Mouse (Mus musculus) MEL (cell line): ENCODE data around the gene Osm. TPM values are rescaled to one million over a fixed set of nuclear protein-coding genes. Genes with fewer than 3 reads are reported as not detected.

Source experiments
- DNase-seq: peaks from one replicate; pipeline ENCODE4 v3.0.0; 2011; ENCODE audit warnings: low read depth, low spot score
- H3K27ac ChIP-seq: 2 replicates; pipeline ENCODE4 v1.5.1; 2012; ENCODE audit warnings: low read depth, mild to moderate bottlenecking, control low read depth, low read length, moderate library complexity; ENCODE audit not compliant: control insufficient read depth
- H3K27me3 ChIP-seq, 2 experiments: fragments of 150-350 bp in 1 of 2; sonication (generic) in 1 of 2; 2 replicates each; pipeline ENCODE4 v1.6.1; 2012; ENCODE audit warnings: low read length in 2 of 2, mild to moderate bottlenecking in 2 of 2, improper control_type of control experiment in 1 of 2, moderate library complexity in 1 of 2; ENCODE audit not compliant: insufficient read depth in 2 of 2, control insufficient read depth in 1 of 2
- H3K36me3 ChIP-seq, 2 experiments: 2 replicates each; pipeline ENCODE4 v1.6.1; 2012 to 2014; ENCODE audit warnings: low read length in 2 of 2, improper control_type of control experiment in 1 of 2, inconsistent platforms in 1 of 2, mild to moderate bottlenecking in 1 of 2; ENCODE audit not compliant: insufficient read depth in 2 of 2, control insufficient read depth in 1 of 2
- H3K4me1 ChIP-seq, 2 experiments: fragments of 150-350 bp in 1 of 2; sonication (generic) in 1 of 2; 2 replicates each; pipeline ENCODE4 v1.6.1; 2012; ENCODE audit warnings: low read length in 2 of 2, improper control_type of control experiment in 1 of 2, mild to moderate bottlenecking in 1 of 2; ENCODE audit not compliant: insufficient read depth in 2 of 2, control insufficient read depth in 1 of 2
- H3K4me3 ChIP-seq, 2 experiments: fragments of 150-350 bp in 1 of 2; sonication (generic) in 1 of 2; 2 replicates each; pipeline ENCODE4 v1.5.1; 2012; ENCODE audit warnings: low read depth in 2 of 2, low read length in 2 of 2, mild to moderate bottlenecking in 2 of 2, moderate library complexity in 2 of 2, control low read depth in 1 of 2, improper control_type of control experiment in 1 of 2; ENCODE audit not compliant: control insufficient read depth in 1 of 2, insufficient read depth in 1 of 2
- H3K79me2 ChIP-seq: 2 replicates; pipeline ENCODE4 v1.6.1; 2012; ENCODE audit warnings: mild to moderate bottlenecking, low read length, moderate library complexity; ENCODE audit not compliant: control insufficient read depth, poor library complexity, insufficient read depth
- H3K9ac ChIP-seq: 2 replicates; pipeline ENCODE4 v1.6.1; 2012; ENCODE audit warnings: low read depth, mild to moderate bottlenecking, control low read depth, low read length, moderate library complexity; ENCODE audit not compliant: control insufficient read depth, poor library complexity, severe bottlenecking
- H3K9me3 ChIP-seq: fragments of 150-350 bp; sonication (generic); replicated peaks from 2 replicates; pipeline ENCODE4 v1.6.1; 2012; ENCODE audit warnings: mild to moderate bottlenecking, low read length, improper control_type of control experiment, moderate library complexity; ENCODE audit not compliant: insufficient read depth
- CHD2 ChIP-seq: IDR thresholded peaks from 2 replicates; pipeline ENCODE4 v1.6.1; 2011; ENCODE audit warnings: low read length, improper control_type of control experiment
- CTCF ChIP-seq, 3 experiments: IDR thresholded peaks in 2 of 3; conservative IDR thresholded peaks in 1 of 3; 2 replicates each; pipeline ENCODE4 v1.5.1; 2011 to 2012; ENCODE audit warnings: low read length in 3 of 3, low read depth in 2 of 3, mild to moderate bottlenecking in 2 of 3, improper control_type of control experiment in 1 of 3, inconsistent platforms in 1 of 3, mixed read lengths in 1 of 3, moderate library complexity in 1 of 3; ENCODE audit not compliant: control insufficient read depth in 1 of 3, insufficient read depth in 1 of 3, poor library complexity in 1 of 3, severe bottlenecking in 1 of 3
- E2F4 ChIP-seq: IDR thresholded peaks from 2 replicates; pipeline ENCODE4 v1.6.1; 2011; ENCODE audit warnings: low read depth, low read length, improper control_type of control experiment, borderline replicate concordance
- ELF1 ChIP-seq: IDR thresholded peaks from 2 replicates; pipeline ENCODE4 v1.6.1; 2014; ENCODE audit warnings: low read depth, mild to moderate bottlenecking, inconsistent platforms, low read length, improper control_type of control experiment, moderate library complexity
- ETS1 ChIP-seq: IDR thresholded peaks from 2 replicates; pipeline ENCODE4 v1.6.1; 2012; ENCODE audit warnings: low read depth, mild to moderate bottlenecking, inconsistent platforms, low read length, improper control_type of control experiment, moderate library complexity
- GABPA ChIP-seq: IDR thresholded peaks from 2 replicates; pipeline ENCODE4 v1.6.1; 2012; ENCODE audit warnings: low read depth, mild to moderate bottlenecking, inconsistent platforms, low read length, improper control_type of control experiment, moderate library complexity
- GATA1 ChIP-seq: IDR thresholded peaks from 2 replicates; pipeline ENCODE4 v1.6.1; 2011; ENCODE audit warnings: low read depth, low read length, improper control_type of control experiment
- HCFC1 ChIP-seq: IDR thresholded peaks from 2 replicates; pipeline ENCODE4 v1.6.1; 2012; ENCODE audit warnings: low read depth, mild to moderate bottlenecking, inconsistent platforms, low read length, improper control_type of control experiment, moderate library complexity
- MAFK ChIP-seq: IDR thresholded peaks from 2 replicates; pipeline ENCODE4 v1.6.1; 2011; ENCODE audit warnings: low read depth, mild to moderate bottlenecking, low read length, improper control_type of control experiment, borderline replicate concordance
- MAX ChIP-seq: IDR thresholded peaks from 2 replicates; pipeline ENCODE4 v1.6.1; 2011; ENCODE audit warnings: low read length, improper control_type of control experiment
- MEF2A ChIP-seq: IDR thresholded peaks from 2 replicates; pipeline ENCODE4 v1.6.1; 2014; ENCODE audit warnings: low read depth, mild to moderate bottlenecking, inconsistent platforms, low read length, improper control_type of control experiment; ENCODE audit not compliant: poor library complexity, insufficient replicate concordance, severe bottlenecking; ENCODE audit errors: extremely low read depth
- MXI1 ChIP-seq: IDR thresholded peaks from 2 replicates; pipeline ENCODE4 v1.6.1; 2011; ENCODE audit warnings: mild to moderate bottlenecking, low read depth, low read length, improper control_type of control experiment
- MYC ChIP-seq: IDR thresholded peaks from 2 replicates; pipeline ENCODE4 v1.6.1; 2011; ENCODE audit warnings: low read depth, mild to moderate bottlenecking, low read length, improper control_type of control experiment, moderate library complexity
- NELFE ChIP-seq: IDR thresholded peaks from 2 replicates; pipeline ENCODE4 v1.6.1; 2011; ENCODE audit warnings: low read depth, low read length, improper control_type of control experiment
- NRF1 ChIP-seq: IDR thresholded peaks from 2 replicates; pipeline ENCODE4 v1.6.1; 2014; ENCODE audit warnings: low read depth, mild to moderate bottlenecking, inconsistent platforms, low read length, improper control_type of control experiment, moderate library complexity; ENCODE audit not compliant: poor library complexity, insufficient read depth, severe bottlenecking
- POLR2A ChIP-seq, 2 experiments: IDR thresholded peaks; 2 replicates each; pipeline ENCODE4 v1.6.1; 2011 to 2012; ENCODE audit warnings: low read length in 2 of 2, mild to moderate bottlenecking in 2 of 2, control low read depth in 1 of 2, improper control_type of control experiment in 1 of 2, low read depth in 1 of 2, moderate library complexity in 1 of 2; ENCODE audit not compliant: control insufficient read depth in 1 of 2, insufficient read depth in 1 of 2, poor library complexity in 1 of 2
- POLR2AphosphoS2 ChIP-seq: IDR thresholded peaks from 2 replicates; pipeline ENCODE4 v1.6.1; 2011; ENCODE audit warnings: low read length, improper control_type of control experiment
- POLR2AphosphoS5 ChIP-seq: IDR thresholded peaks from 2 replicates; pipeline ENCODE4 v1.6.1; 2012; ENCODE audit warnings: low read depth, borderline replicate concordance, mild to moderate bottlenecking, inconsistent platforms, low read length, moderate library complexity, mixed read lengths
- RAD21 ChIP-seq: IDR thresholded peaks from 2 replicates; pipeline ENCODE4 v1.6.1; 2011; ENCODE audit warnings: mild to moderate bottlenecking, low read depth, low read length, improper control_type of control experiment
- RCOR1 ChIP-seq: IDR thresholded peaks from 2 replicates; pipeline ENCODE4 v1.6.1; 2012; ENCODE audit warnings: low read depth, mild to moderate bottlenecking, inconsistent platforms, low read length, improper control_type of control experiment
- SIN3A ChIP-seq: IDR thresholded peaks from 2 replicates; pipeline ENCODE4 v1.6.1; 2012; ENCODE audit warnings: low read length, improper control_type of control experiment, inconsistent platforms
- SMC3 ChIP-seq: IDR thresholded peaks from 2 replicates; pipeline ENCODE4 v1.6.1; 2011; ENCODE audit warnings: low read depth, low read length, improper control_type of control experiment
- TAL1 ChIP-seq: IDR thresholded peaks from 2 replicates; pipeline ENCODE4 v1.6.1; 2012; ENCODE audit warnings: mild to moderate bottlenecking, inconsistent platforms, low read length, moderate library complexity, mixed read lengths
- TBP ChIP-seq: IDR thresholded peaks from 2 replicates; pipeline ENCODE4 v1.8.0; 2011; ENCODE audit warnings: low read depth, low read length, improper control_type of control experiment
- TCF12 ChIP-seq: IDR thresholded peaks from 2 replicates; pipeline ENCODE4 v1.6.1; 2014; ENCODE audit warnings: low read depth, mild to moderate bottlenecking, inconsistent platforms, low read length, improper control_type of control experiment, moderate library complexity
- UBTF ChIP-seq: IDR thresholded peaks from 2 replicates; pipeline ENCODE4 v1.6.1; 2012; ENCODE audit warnings: low read depth, mild to moderate bottlenecking, inconsistent platforms, low read length, improper control_type of control experiment, moderate library complexity, borderline replicate concordance; ENCODE audit not compliant: insufficient read depth
- USF1 ChIP-seq: IDR thresholded peaks from 2 replicates; pipeline ENCODE4 v1.6.1; 2014; ENCODE audit warnings: low read depth, mild to moderate bottlenecking, inconsistent platforms, low read length, improper control_type of control experiment, moderate library complexity
- USF2 ChIP-seq, 2 experiments: IDR thresholded peaks; 2 replicates each; pipeline ENCODE4 v1.6.1; 2011 to 2012; ENCODE audit warnings: improper control_type of control experiment in 2 of 2, low read length in 2 of 2, borderline replicate concordance in 1 of 2, inconsistent platforms in 1 of 2, low read depth in 1 of 2, mild to moderate bottlenecking in 1 of 2; ENCODE audit not compliant: insufficient read depth in 1 of 2
- ZC3H11A ChIP-seq: IDR thresholded peaks from 2 replicates; pipeline ENCODE4 v1.6.1; 2012; ENCODE audit warnings: low read depth, mild to moderate bottlenecking, inconsistent platforms, low read length, improper control_type of control experiment
- ZNF384 ChIP-seq: IDR thresholded peaks from 2 replicates; pipeline ENCODE4 v1.6.1; 2012; ENCODE audit warnings: low read depth, mild to moderate bottlenecking, inconsistent platforms, low read length, improper control_type of control experiment
- polyA plus RNA-seq, 2 experiments: library from polyadenylated mRNA; stranded (reverse) in 1 of 2; unstranded in 1 of 2; fragments of >175 nt in 1 of 2; fragments of >200 nt in 1 of 2; gene quantifications; 2 replicates each; pipeline versions ENCODE4 v1.2.1 to v1.2.4; 2012; ENCODE audit warnings: low replicate concordance in 2 of 2, low read depth in 1 of 2; ENCODE audit not compliant: insufficient read length in 2 of 2, insufficient read depth in 1 of 2, missing spikeins in 1 of 2
- total RNA-seq: library from RNA; depleted of rRNA; stranded (reverse); fragments of 300-350 nt; gene quantifications from 2 replicates; pipeline ENCODE4 v1.2.3, GENCODE M21; 2012

The Osm gene
- total and polyA plus RNA-seq, 3 experiments, result 10.6 to 15.4 TPM; not detected in 1

- TF ChIP-seq ZC3H11A, result no peak
- TF ChIP-seq POLR2A (IDR thresholded peaks at IDR 0.05; ENCODE audit: control insufficient read depth in 1 of 2, insufficient read depth in 1 of 2, low read depth in 1 of 2, low read length in 2 of 2, poor library complexity in 1 of 2), result peak; percentile 34 to 88; a peak in 3 of 4 replicates
- no peak for TF ChIP-seq E2F4
- TF ChIP-seq GABPA, result no peak
- no peak for TF ChIP-seq CHD2
- TF ChIP-seq RAD21, result no peak
Observed at GRCm38 (mm10) chr11:4235665-4236545, at the start of gene Osm (continued).

- peaks cover 0 to 10% of the 10 kb centered on the region in 2 experiments; a peak in 3 of 4 replicates for H3K4me1 ChIP-seq
- no peaks in the 10 kb centered on the region for H3K27me3 ChIP-seq
- no peaks in the 10 kb centered on the region for H3K9me3 ChIP-seq
- H3K36me3 ChIP-seq, result peaks cover 9 to 11% of the 10 kb centered on the region in 2 experiments
- H3K79me2 ChIP-seq, result peaks cover 8% of the 10 kb centered on the region
- peak; percentile 99 for DNase-seq
- H3K4me3 ChIP-seq, result peak within 1 kb of the TSS; percentile 83 to 91
- no peak within 1 kb of the TSS for H3K27ac ChIP-seq
- peak within 1 kb of the TSS; percentile 85 for H3K9ac ChIP-seq
- no peak for TF ChIP-seq POLR2AphosphoS5
- peak; percentile 88 for TF ChIP-seq POLR2AphosphoS2
- TF ChIP-seq E2F4, result no peak
- peak; percentile 91 for TF ChIP-seq NELFE
- TF ChIP-seq NRF1, result no peak
- TF ChIP-seq MAFK, result no peak
- TF ChIP-seq CTCF (IDR thresholded peaks at IDR 0.05 in 2 of 3, conservative IDR thresholded peaks at IDR 0.05 in 1 of 3; ENCODE audit: control insufficient read depth in 1 of 3, insufficient read depth in 1 of 3, low read depth in 2 of 3, low read length in 3 of 3, poor library complexity in 1 of 3, severe bottlenecking in 1 of 3), result 0 out of 6 replicates have a peak, but pooled peaks of 1 of the 3 experiments have one; percentile 5
- TF ChIP-seq MXI1, result peak; percentile 25
- 0 out of 2 replicates have a peak, but pooled peaks have one; percentile 42 for TF ChIP-seq TBP
- TF ChIP-seq CHD2, result peak; percentile 52; the same call in 1 of the 2 replicates
- TF ChIP-seq USF2 (IDR thresholded peaks at IDR 0.05; ENCODE audit: borderline replicate concordance in 1 of 2, insufficient read depth in 1 of 2, low read depth in 1 of 2, low read length in 2 of 2), result no peak
- TF ChIP-seq ETS1, result no peak
- no peak for TF ChIP-seq RAD21
- no peak; the same call in 1 of the 2 replicates for TF ChIP-seq TCF12
- no peak for TF ChIP-seq RCOR1
- no peak for TF ChIP-seq ZNF384
- no peak for TF ChIP-seq GATA1
- no peak for TF ChIP-seq MYC
- TF ChIP-seq MAX, result peak; percentile 38; the same call in 1 of the 2 replicates
- no peak for TF ChIP-seq MEF2A
- peak; percentile 92; the same call in 1 of the 2 replicates for TF ChIP-seq UBTF
- TF ChIP-seq HCFC1, result peak; percentile 75
- no peak for TF ChIP-seq TAL1
- no peak for TF ChIP-seq GABPA
- TF ChIP-seq SMC3, result 0 out of 2 replicates have a peak, but pooled peaks have one; percentile 9
- TF ChIP-seq USF1, result peak; percentile 61
- TF ChIP-seq ELF1, result peak; percentile 97
- peak; percentile 79 for TF ChIP-seq SIN3A
Observed at GRCm38 (mm10) chr11:4186486-4187317, 49.5 kb upstream of the Osm start, which contains the start of gene Tbc1d10a. Gene Tbc1d10a (plus strand): TSS chr11:4186789.
